Mouse (Mus musculus): ENCODE results near the gene Emc10. TPM values are rescaled to one million over a fixed set of nuclear protein-coding genes. Genes with fewer than 3 reads are reported as not detected.

Gene Emc10
- total RNA-seq, 2 experiments from 2014 or later, result 206 to 210 TPM

- DNase-seq (ENCODE audit: low spot score in 2 of 2), result no peak
Measured at GRCm38 (mm10) chr7:44465111-44465510, 31.2 kb downstream of the Emc10 start, which contains the start of gene Aspdh. Aspdh (plus strand) TSS chr7:44465391.

- peak; percentile 81 to 86 for DNase-seq (ENCODE audit: low spot score in 2 of 2)
Measured at GRCm38 (mm10) chr7:44464511-44464910, 31.8 kb downstream of the Emc10 start.

- DNase-seq (ENCODE audit: low spot score in 2 of 2), result no peak
Measured at GRCm38 (mm10) chr7:44463556-44464225, 32.6 kb downstream of the Emc10 start.

GRCm38 (mm10) chr7:44463056-44463425, 33.3 kb downstream of the Emc10 start:
- DNase-seq (ENCODE audit: low spot score in 2 of 2), result no peak

- DNase-seq (ENCODE audit: low spot score in 2 of 2), result peak in 1 of 2 experiments; percentile 64
Measured at GRCm38 (mm10) chr7:44462218-44463055, 33.9 kb downstream of the Emc10 start.

GRCm38 (mm10) chr7:44461503-44462217, 34.7 kb downstream of the Emc10 start:
- DNase-seq (ENCODE audit: low spot score in 2 of 2), result no peak

GRCm38 (mm10) chr7:44460767-44461502, 35.4 kb downstream of the Emc10 start:
- no peak for DNase-seq (ENCODE audit: low spot score in 2 of 2)

GRCm38 (mm10) chr7:44460067-44460466, 36.3 kb downstream of the Emc10 start:
- DNase-seq (ENCODE audit: low spot score in 2 of 2), result no peak

- DNase-seq (ENCODE audit: low spot score in 2 of 2), result peak in 1 of 2 experiments; percentile 1
Measured at GRCm38 (mm10) chr7:44456302-44456701, 40.0 kb downstream of the Emc10 start.

GRCm38 (mm10) chr7:44453256-44453655, 43.1 kb downstream of the Emc10 start:
- DNase-seq (ENCODE audit: low spot score in 2 of 2), result no peak

GRCm38 (mm10) chr7:44446070-44446855, 50.1 kb downstream of the Emc10 start:
- no peak for DNase-seq (ENCODE audit: low spot score in 2 of 2)

GRCm38 (mm10) chr7:44445528-44445923, 50.8 kb downstream of the Emc10 start:
- DNase-seq (ENCODE audit: low spot score in 2 of 2), result no peak

GRCm38 (mm10) chr7:44444886-44445527, 51.3 kb downstream of the Emc10 start:
- no peak for DNase-seq (ENCODE audit: low spot score in 2 of 2)

GRCm38 (mm10) chr7:44443268-44444173, 52.8 kb downstream of the Emc10 start:
- DNase-seq (ENCODE audit: low spot score in 2 of 2), result no peak

GRCm38 (mm10) chr7:44442407-44442821, 53.9 kb downstream of the Emc10 start:
- peak in 1 of 2 experiments; percentile 47 for DNase-seq (ENCODE audit: low spot score in 2 of 2)

GRCm38 (mm10) chr7:44441648-44442109, 54.6 kb downstream of the Emc10 start:
- peak in 1 of 2 experiments; percentile 71 for DNase-seq (ENCODE audit: low spot score in 2 of 2)

GRCm38 (mm10) chr7:44441180-44441579, 55.1 kb downstream of the Emc10 start:
- DNase-seq (ENCODE audit: low spot score in 2 of 2), result no peak

- DNase-seq (ENCODE audit: low spot score in 2 of 2), result no peak
Measured at GRCm38 (mm10) chr7:44440479-44440878, 55.9 kb downstream of the Emc10 start.

All from left cerebral cortex, adult 18-20 months (tissue).